Mouse (Mus musculus): ENCODE results near the gene Zbtb39. TPM values are rescaled to one million over a fixed set of nuclear protein-coding genes. Genes with fewer than 3 reads are reported as not detected.

The Zbtb39 gene
- total and polyA plus RNA-seq, 2 experiments, result 4.1 to 5.9 TPM

DNA sequence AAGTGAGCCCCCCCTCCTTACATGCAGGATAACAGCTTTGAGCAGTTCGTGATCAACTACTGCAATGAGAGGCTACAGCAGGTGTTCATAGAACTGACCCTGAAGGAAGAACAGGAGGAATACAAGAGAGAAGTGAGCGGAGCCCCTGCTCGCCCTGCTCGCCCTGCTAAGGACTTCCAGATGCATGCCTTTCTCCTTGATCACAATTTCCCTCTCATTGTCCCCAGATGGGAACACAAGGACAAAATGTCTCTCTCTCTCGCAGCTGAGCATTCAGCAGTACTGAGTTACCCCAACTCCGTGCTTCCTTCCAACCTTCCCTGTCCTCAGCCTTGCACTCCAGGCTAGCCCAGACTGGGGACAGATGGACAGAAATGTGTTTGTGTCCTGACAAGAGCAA, 26.6 kb upstream of the Zbtb39 start:
- Histone ChIP-seq H3K27me3 (ENCODE audit: control insufficient read depth, insufficient read depth, low read length) (no peaks in the 10 kb centered on the region), H3K4me1 (ENCODE audit: control insufficient read depth, insufficient read depth, low read length) (no peaks in the 10 kb centered on the region), H3K79me2 (ENCODE audit: control insufficient read depth, insufficient read depth, low read length) (no peaks in the 10 kb centered on the region), H3K36me3 (ENCODE audit: control insufficient read depth, insufficient read depth, low read length) (no peaks in the 10 kb centered on the region), H3K9ac (ENCODE audit: low read depth, low read length) (no peak overlapping the region), H3K4me3 (ENCODE audit: insufficient read depth, low read depth, low read length) (no peak overlapping the region), H3K27ac (replicated peaks; ENCODE audit: insufficient read depth, low read depth, low read length) (no peak overlapping the region)
- TF ChIP-seq CTCF (IDR thresholded peaks at IDR 0.05; ENCODE audit: low read depth, low read length) (no peak), POLR2A (IDR thresholded peaks at IDR 0.05; ENCODE audit: extremely low read depth, insufficient read depth, low read length) (no peak)
- no peak for DNase-seq (ENCODE audit: extremely low read depth, low read depth, low spot score)
- 87% methylated on average over 6 of the region's 6 CpGs for WGBS

DNA sequence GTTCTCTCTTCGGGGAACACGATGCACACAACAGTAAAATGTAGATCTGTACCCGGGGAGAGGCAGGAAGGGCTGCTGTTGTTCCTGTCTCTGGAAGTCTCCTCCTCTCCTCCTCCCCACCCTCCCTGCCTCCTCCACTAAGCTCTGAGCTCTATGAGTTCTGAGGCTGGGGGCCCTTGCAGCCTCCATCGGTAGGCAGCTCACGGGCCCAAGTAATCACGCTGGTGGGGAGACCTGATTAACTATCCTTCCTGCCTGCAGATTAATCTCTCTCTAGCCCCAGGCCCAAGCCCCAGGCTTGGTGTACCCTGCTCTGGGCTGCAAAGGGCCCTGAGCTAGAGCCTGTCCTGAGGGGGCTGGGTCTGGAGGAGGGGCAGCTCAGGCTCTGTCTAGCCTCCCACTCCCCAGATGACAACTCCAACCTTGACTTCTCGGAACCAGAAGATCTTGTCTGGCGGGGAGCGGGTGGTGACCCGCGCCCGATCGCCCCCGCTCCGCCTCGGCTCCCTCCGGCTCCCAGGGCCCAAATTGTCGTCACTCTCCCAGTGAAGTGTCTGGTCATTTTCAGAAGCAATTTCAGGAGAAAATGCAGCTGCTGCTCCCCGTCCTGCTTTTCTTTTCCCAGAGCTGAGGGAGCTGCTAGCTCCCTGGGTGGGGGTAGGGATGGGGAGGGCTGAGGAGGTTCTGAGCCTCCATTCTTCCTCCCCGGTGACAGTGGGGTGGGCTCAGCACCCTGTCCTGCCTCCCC, 17.5 kb upstream of the Zbtb39 start:
- Histone ChIP-seq H3K27ac (replicated peaks; ENCODE audit: insufficient read depth, low read depth, low read length) (no peak overlapping the region), H3K4me1 (ENCODE audit: control insufficient read depth, insufficient read depth, low read length) (no peaks in the 10 kb centered on the region), H3K9ac (ENCODE audit: low read depth, low read length) (0 out of 2 replicates have a peak overlapping the region, but pooled peaks have one; percentile 9), H3K36me3 (ENCODE audit: control insufficient read depth, insufficient read depth, low read length) (no peaks in the 10 kb centered on the region), H3K79me2 (ENCODE audit: control insufficient read depth, insufficient read depth, low read length) (no peaks in the 10 kb centered on the region), H3K27me3 (ENCODE audit: control insufficient read depth, insufficient read depth, low read length) (0 out of 2 replicates have a peak, but pooled peaks cover 2% of the 10 kb centered on the region), H3K4me3 (ENCODE audit: insufficient read depth, low read depth, low read length) (no peak overlapping the region)
- 62% methylated on average over 20 of the region's 20 CpGs for WGBS
- no peak for DNase-seq (ENCODE audit: extremely low read depth, low read depth, low spot score)
- TF ChIP-seq POLR2A (IDR thresholded peaks at IDR 0.05; ENCODE audit: extremely low read depth, insufficient read depth, low read length) (no peak), CTCF (IDR thresholded peaks at IDR 0.05; ENCODE audit: low read depth, low read length) (no peak)

DNA sequence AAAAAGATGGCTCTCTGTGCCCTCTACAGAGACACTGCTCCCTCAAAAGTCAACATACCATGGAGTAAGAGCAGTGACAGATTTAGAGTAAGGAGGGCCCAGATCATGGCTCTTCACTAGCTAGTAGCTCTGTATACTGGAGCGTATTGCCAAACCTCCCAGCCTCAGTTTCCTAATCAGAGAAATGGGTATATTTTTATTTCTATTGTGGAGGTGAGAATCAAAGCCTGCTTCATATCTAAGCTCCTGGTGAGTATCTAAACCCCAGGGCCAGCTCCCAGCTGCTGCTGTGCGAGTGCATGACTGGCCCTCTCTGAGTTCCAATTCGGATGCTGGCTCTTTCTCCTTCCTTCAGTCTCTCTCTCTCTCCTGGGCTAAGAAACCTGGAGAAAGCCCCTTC, 15.2 kb upstream of the Zbtb39 start, which contains the start of gene Tac2:
Gene Tac2 (plus strand): TSS at position 301 of the 400 bp plus-strand sequence.
- Histone ChIP-seq H3K36me3 (ENCODE audit: control insufficient read depth, insufficient read depth, low read length) (no peaks in the 10 kb centered on the region), H3K27ac (replicated peaks; ENCODE audit: insufficient read depth, low read depth, low read length) (no peak within 1 kb of the TSS), H3K4me1 (ENCODE audit: control insufficient read depth, insufficient read depth, low read length) (no peaks in the 10 kb centered on the region), H3K79me2 (ENCODE audit: control insufficient read depth, insufficient read depth, low read length) (no peaks in the 10 kb centered on the region), H3K4me3 (ENCODE audit: insufficient read depth, low read depth, low read length) (no peak within 1 kb of the TSS), H3K27me3 (ENCODE audit: control insufficient read depth, insufficient read depth, low read length) (0 out of 2 replicates have a peak, but pooled peaks cover 2% of the 10 kb centered on the region), H3K9ac (ENCODE audit: low read depth, low read length) (no peak within 1 kb of the TSS)
- no peak for DNase-seq (ENCODE audit: extremely low read depth, low read depth, low spot score)
- TF ChIP-seq CTCF (IDR thresholded peaks at IDR 0.05; ENCODE audit: low read depth, low read length), result no peak
- TF ChIP-seq POLR2A (IDR thresholded peaks at IDR 0.05; ENCODE audit: extremely low read depth, insufficient read depth, low read length), result no peak
- WGBS, result 88% methylated on average over 3 of the region's 3 CpGs

DNA sequence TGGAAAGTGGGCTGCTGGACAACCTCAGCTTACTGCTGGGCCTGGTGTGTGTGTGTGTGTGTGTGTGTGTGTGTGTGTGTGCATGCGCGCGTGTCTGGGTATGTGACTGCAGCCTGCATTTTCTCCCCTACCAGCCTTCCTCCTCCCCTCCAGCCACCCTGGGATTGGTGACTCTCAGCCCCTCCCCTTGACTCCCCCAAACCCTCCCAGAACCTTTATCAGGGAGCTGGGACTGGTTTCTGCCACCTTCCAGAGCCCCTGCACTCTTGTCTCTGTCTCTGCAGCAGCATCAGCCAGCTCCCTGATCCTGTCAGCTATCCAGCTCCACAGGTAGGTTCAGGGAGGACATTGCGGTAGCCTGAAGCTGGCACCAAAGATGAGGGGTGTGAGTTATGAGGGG, 14.2 kb upstream of the Zbtb39 start:
- 0 out of 2 replicates have a peak, but pooled peaks cover 2% of the 10 kb centered on the region for H3K27me3 ChIP-seq (ENCODE audit: control insufficient read depth, insufficient read depth, low read length)
- H3K4me1 ChIP-seq (ENCODE audit: control insufficient read depth, insufficient read depth, low read length), result no peaks in the 10 kb centered on the region

DNA sequence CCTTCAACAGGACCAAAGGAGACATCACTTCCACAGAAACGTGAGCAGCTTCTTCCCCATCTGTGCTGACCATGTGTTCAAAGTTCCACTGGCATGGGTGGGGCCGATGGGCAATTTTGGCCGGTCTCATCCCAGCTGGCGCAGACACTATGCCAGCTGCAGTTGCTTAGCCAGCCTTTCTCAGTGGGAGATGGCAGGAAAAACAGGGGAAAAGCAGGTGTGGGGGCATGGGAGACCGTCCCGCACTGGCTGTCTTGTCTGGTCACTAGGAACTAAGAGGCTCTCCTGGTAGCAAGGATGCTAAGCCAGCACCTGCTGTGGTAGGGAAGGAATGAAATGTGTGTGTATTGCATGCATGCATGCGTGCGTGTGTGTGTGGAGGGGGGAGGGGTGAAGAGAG, 10.9 kb upstream of the Zbtb39 start:
- H3K79me2 ChIP-seq (ENCODE audit: control insufficient read depth, insufficient read depth, low read length), result no peaks in the 10 kb centered on the region
- H3K9ac ChIP-seq (ENCODE audit: low read depth, low read length), result no peak overlapping the region
- H3K27ac ChIP-seq (replicated peaks; ENCODE audit: insufficient read depth, low read depth, low read length), result no peak overlapping the region
- 79% methylated on average over 8 of the region's 8 CpGs for WGBS
- H3K36me3 ChIP-seq (ENCODE audit: control insufficient read depth, insufficient read depth, low read length), result no peaks in the 10 kb centered on the region
- TF ChIP-seq POLR2A (IDR thresholded peaks at IDR 0.05; ENCODE audit: extremely low read depth, insufficient read depth, low read length), result no peak
- TF ChIP-seq CTCF (IDR thresholded peaks at IDR 0.05; ENCODE audit: low read depth, low read length), result no peak
- DNase-seq (ENCODE audit: extremely low read depth, low read depth, low spot score), result no peak
- no peak overlapping the region for H3K4me3 ChIP-seq (ENCODE audit: insufficient read depth, low read depth, low read length)
- 0 out of 2 replicates have a peak, but pooled peaks cover 2% of the 10 kb centered on the region for H3K27me3 ChIP-seq (ENCODE audit: control insufficient read depth, insufficient read depth, low read length)
- no peaks in the 10 kb centered on the region for H3K4me1 ChIP-seq (ENCODE audit: control insufficient read depth, insufficient read depth, low read length)

More for the DNA sequence above, 14.2 kb upstream of the Zbtb39 start:
- Histone ChIP-seq H3K36me3 (ENCODE audit: control insufficient read depth, insufficient read depth, low read length) (no peaks in the 10 kb centered on the region), H3K27ac (replicated peaks; ENCODE audit: insufficient read depth, low read depth, low read length) (no peak overlapping the region), H3K79me2 (ENCODE audit: control insufficient read depth, insufficient read depth, low read length) (no peaks in the 10 kb centered on the region), H3K9ac (ENCODE audit: low read depth, low read length) (no peak overlapping the region), H3K4me3 (ENCODE audit: insufficient read depth, low read depth, low read length) (no peak overlapping the region)
- WGBS, result 86% methylated on average over 4 of the region's 4 CpGs
- no peak for TF ChIP-seq CTCF (IDR thresholded peaks at IDR 0.05; ENCODE audit: low read depth, low read length)
- no peak for TF ChIP-seq POLR2A (IDR thresholded peaks at IDR 0.05; ENCODE audit: extremely low read depth, insufficient read depth, low read length)
- DNase-seq (ENCODE audit: extremely low read depth, low read depth, low spot score), result no peak

All from liver, adult 2 months (tissue).